9 mouse cellular contexts compared by ENCODE assay signal in the genomic region with DNA sequence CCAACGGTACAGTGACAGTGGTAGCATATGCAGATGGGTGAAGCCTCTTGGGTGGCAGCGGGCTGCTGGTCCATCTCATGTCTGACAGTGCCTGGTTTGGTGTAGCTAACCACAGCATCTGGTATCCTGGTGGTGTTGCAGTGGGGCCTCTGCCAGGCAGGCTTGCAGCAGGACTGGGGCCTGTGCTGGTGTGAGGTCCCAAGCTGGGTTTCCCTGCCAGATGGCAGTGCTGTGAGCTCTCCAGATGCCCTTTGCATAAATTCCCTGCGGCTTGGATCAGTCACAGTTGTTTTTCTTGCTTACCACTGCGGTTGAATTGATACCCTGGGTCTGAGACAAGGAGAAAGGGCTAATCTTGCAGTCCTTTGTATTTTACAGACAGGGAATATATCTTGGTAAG.
A peak's percentile ranks its signal among the peaks of the same experiment; 100 is the strongest.
DNase-seq lines count a peak whose midpoint lies in the region; ATAC-seq and TF ChIP-seq lines count a peak whose summit lies in the region.
"Had no signal": no experiment of that assay in that cellular context is flagged by ENCODE, and none has a peak within 500 bp of the region (broad histone marks: within the 10 kb centered on the region; RNA-seq: fewer than 3 reads in every experiment).

No protein-coding gene starts in this region.

- no peaks in the 10 kb centered on the region for H3K9me3 ChIP-seq in kidney, embryonic 15.5 days (replicated peaks)

- H3K9ac ChIP-seq in kidney, embryonic 15.5 days = no peak overlapping the region

- H3K36me3 ChIP-seq in myocyte (ENCODE audit: control insufficient read depth, insufficient read depth) = no peaks in the 10 kb centered on the region
- H3K36me3 ChIP-seq in kidney, embryonic 15.5 days = no peaks in the 10 kb centered on the region

- intact Hi-C loops in gastrocnemius, postnatal 36 days (cut with DNase I) = loop anchor here (5.0 kb wide), 1 partner anchor 105 kb away; no protein-coding TSS in a partner anchor

- H3K4me1 ChIP-seq in cerebellum, adult 2 months (ENCODE audit: control insufficient read depth, insufficient read depth, low read length) = no peaks in the 10 kb centered on the region
- 0 out of 2 replicates have a peak, but pooled peaks cover 3% of the 10 kb centered on the region for H3K4me1 ChIP-seq in kidney, embryonic 15.5 days

- H3K4me3 ChIP-seq in myocyte = no peak overlapping the region
- H3K4me3 ChIP-seq in cerebellum, adult 2 months (replicated peaks; ENCODE audit: insufficient read depth, low read depth, low read length) = no peak overlapping the region
- no peak overlapping the region for H3K4me3 ChIP-seq in kidney, embryonic 15.5 days (replicated peaks)

- no peak for TF ChIP-seq CTCF in cerebellum, adult 2 months (IDR thresholded peaks at IDR 0.05; ENCODE audit: borderline replicate concordance, insufficient read depth, low read depth, low read length)

- WGBS in cerebellum, adult 2 months = 20% methylated on average over 4 of the region's 4 CpGs
- WGBS in kidney, embryonic 15.5 days = 40% methylated on average over 4 of the region's 4 CpGs

- DNase-seq in layer of hippocampus, adult 9-11 months = peak; percentile 33
- DNase-seq in layer of hippocampus, postnatal 25 days (ENCODE audit: extremely low spot score in 1 of 2, low spot score in 1 of 2) = no peak
- DNase-seq in embryo, embryonic 10.5 days (ENCODE audit: low spot score) = peak; percentile 50
- peak; percentile 53 for DNase-seq in gastrocnemius, postnatal 36 days
- no peak for DNase-seq in cerebellum, adult 2 months
- no peak for DNase-seq in spleen, adult 18-20 months

- H3K79me2 ChIP-seq in myocyte (ENCODE audit: control insufficient read depth, insufficient read depth) = no peaks in the 10 kb centered on the region

- H3ac ChIP-seq in myocyte (ENCODE audit: control insufficient read depth, insufficient read length) = no peak overlapping the region

- no peak overlapping the region for H3K27ac ChIP-seq in cerebellum, adult 2 months (ENCODE audit: insufficient read depth, low read length)
- no peak overlapping the region for H3K27ac ChIP-seq in kidney, embryonic 15.5 days

- H3K27me3 ChIP-seq in myocyte (ENCODE audit: control insufficient read depth, insufficient read depth, insufficient read length) = no peaks in the 10 kb centered on the region
- H3K27me3 ChIP-seq in cerebellum, adult 2 months (ENCODE audit: control insufficient read depth, insufficient read depth, low read length) = no peaks in the 10 kb centered on the region
- H3K27me3 ChIP-seq in kidney, embryonic 15.5 days = no peaks in the 10 kb centered on the region

- H3K4me2 ChIP-seq in myocyte (ENCODE audit: low read depth) = no peak overlapping the region
- no peak overlapping the region for H3K4me2 ChIP-seq in kidney, embryonic 15.5 days

- ATAC-seq in kidney, embryonic 15.5 days (replicated peaks; ENCODE audit: low FRiP score) = no peak
- ATAC-seq: Patski had no signal

- no peak for TF ChIP-seq POLR2A in myocyte (IDR thresholded peaks at IDR 0.05; ENCODE audit: insufficient read length, low read depth)
- TF ChIP-seq POLR2A in cerebellum, adult 2 months (IDR thresholded peaks at IDR 0.05; ENCODE audit: borderline replicate concordance, insufficient read depth, low read length) = no peak

TF ChIP-seq in myocyte, 11 proteins besides CTCF, POLR2A, EP300 and RAD21:
- no peak for TF ChIP-seq POLR2AphosphoS2 (IDR thresholded peaks at IDR 0.05; ENCODE audit: insufficient read length, low read depth)
- TF ChIP-seq MYOD1 (IDR thresholded peaks at IDR 0.05; ENCODE audit: control insufficient read depth in 1 of 3, insufficient read length in 2 of 3, low read depth in 2 of 3) = peak in 2 of 3 experiments; percentile 3 to 27
- peak; percentile 38 for TF ChIP-seq TCF3 (IDR thresholded peaks at IDR 0.05; ENCODE audit: insufficient read length, low read depth)
- TF ChIP-seq E2F4 (IDR thresholded peaks at IDR 0.05; ENCODE audit: insufficient read depth) = no peak
- TF ChIP-seq TCF12 (IDR thresholded peaks at IDR 0.05; ENCODE audit: insufficient read depth, poor library complexity, severe bottlenecking) = no peak
- no peak for TF ChIP-seq REST (IDR thresholded peaks at IDR 0.05; ENCODE audit: insufficient read depth, insufficient read length)
- TF ChIP-seq USF1 (IDR thresholded peaks at IDR 0.05; ENCODE audit: low read depth) = no peak
- peak; percentile 20 to 45 (median 38) for TF ChIP-seq MYOG (IDR thresholded peaks at IDR 0.05; ENCODE audit: control insufficient read depth in 1 of 3, insufficient read depth in 1 of 3, insufficient read length in 2 of 3, low read depth in 2 of 3)
- TF ChIP-seq CEBPB (IDR thresholded peaks at IDR 0.05; ENCODE audit: insufficient read depth, poor library complexity, severe bottlenecking) = no peak
- TF ChIP-seq SRF (IDR thresholded peaks at IDR 0.05; ENCODE audit: control insufficient read depth, insufficient read length, low read depth) = no peak
- no peak for TF ChIP-seq MAX (IDR thresholded peaks at IDR 0.05; ENCODE audit: low read depth)
TF ChIP-seq in myocyte: peak in this region for 3.

Comparison
In these comparisons a context has a peak if more than half of its experiments do, and no peak if none do; other contexts are left out.
1. DNase-seq: peak in layer of hippocampus, adult 9-11 months (single experiment), embryo, embryonic 10.5 days (single experiment) and gastrocnemius, postnatal 36 days (2 of 2); none in layer of hippocampus, postnatal 25 days (0 of 2), cerebellum, adult 2 months (0 of 2) and spleen, adult 18-20 months (0 of 2).